Comparison of ENCODE assay signal across 9 mouse cellular contexts in genomic region chr3:110144301-110145055, GRCm38 (mm10). TPM values are rescaled to one million over a fixed set of nuclear protein-coding genes. Genes with fewer than 3 reads are reported as not detected.
DNase-seq lines count a peak whose midpoint lies in the region; ATAC-seq and TF ChIP-seq lines count a peak whose summit lies in the region.
"Had no signal": no experiment of that assay in that cellular context is flagged by ENCODE, and none has a peak within 500 bp of the region (broad histone marks: within the 10 kb centered on the region; RNA-seq: fewer than 3 reads in every experiment).

No protein-coding gene starts in this region.

- 37% methylated on average over 6 of the region's 6 CpGs for WGBS in forebrain, embryonic 14.5 days
- 38% methylated on average over 6 of the region's 6 CpGs for WGBS in midbrain, embryonic 14.5 days

- H3K9me3 ChIP-seq in forebrain, embryonic 14.5 days (replicated peaks; ENCODE audit: control insufficient read depth, low read length), result no peaks in the 10 kb centered on the region
- no peaks in the 10 kb centered on the region for H3K9me3 ChIP-seq in midbrain, embryonic 14.5 days (ENCODE audit: control insufficient read depth, low read length)

- no peak overlapping the region for H3K27ac ChIP-seq in gastrocnemius, adult 2 months
- H3K27ac ChIP-seq in forebrain, embryonic 14.5 days (ENCODE audit: low read depth, low read length), result no peak overlapping the region
- peak overlapping the region; percentile 86; the same call in 1 of the 2 replicates for H3K27ac ChIP-seq in midbrain, embryonic 14.5 days (replicated peaks; ENCODE audit: low read depth, low read length)

- 0 out of 2 replicates have a peak, but pooled peaks cover 3% of the 10 kb centered on the region for H3K4me1 ChIP-seq in forebrain, embryonic 14.5 days (ENCODE audit: control insufficient read depth, insufficient read depth, low read length)
- H3K4me1 ChIP-seq in midbrain, embryonic 14.5 days (ENCODE audit: control insufficient read depth, insufficient read depth, low read length), result 0 out of 2 replicates have a peak, but pooled peaks cover 8% of the 10 kb centered on the region

- intact Hi-C loops in gastrocnemius, adult 2 months (cut with DNase I), result no loop called here

- no peak overlapping the region for H3K9ac ChIP-seq in forebrain, embryonic 14.5 days (ENCODE audit: low read length)
- H3K9ac ChIP-seq in midbrain, embryonic 14.5 days (replicated peaks; ENCODE audit: low read length), result peak overlapping the region; percentile 87; the same call in 1 of the 2 replicates

- H3K27me3 ChIP-seq in forebrain, embryonic 14.5 days (replicated peaks; ENCODE audit: control insufficient read depth, insufficient read depth, low read length), result no peaks in the 10 kb centered on the region; the same call in 1 of the 2 replicates
- H3K27me3 ChIP-seq in midbrain, embryonic 14.5 days (ENCODE audit: control insufficient read depth, insufficient read depth, low read length), result no peaks in the 10 kb centered on the region

- no peak for TF ChIP-seq CTCF in gastrocnemius, adult 2 months (IDR thresholded peaks at IDR 0.05)

- H3K36me3 ChIP-seq in forebrain, embryonic 14.5 days (ENCODE audit: control insufficient read depth, insufficient read depth, low read length), result no peaks in the 10 kb centered on the region
- H3K36me3 ChIP-seq in midbrain, embryonic 14.5 days (ENCODE audit: control insufficient read depth, insufficient read depth, low read length), result no peaks in the 10 kb centered on the region

- H3K4me2 ChIP-seq in forebrain, embryonic 14.5 days (ENCODE audit: low read length), result peak overlapping the region; percentile 99
- peak overlapping the region; percentile 97 for H3K4me2 ChIP-seq in midbrain, embryonic 14.5 days (ENCODE audit: low read length)

- no peak for DNase-seq in gastrocnemius, adult 2 months
- DNase-seq in gastrocnemius, postnatal 25 days, result no peak
- peak; percentile 58 for DNase-seq in brain, adult 2 months (ENCODE audit: low read depth, low spot score)
- DNase-seq in forebrain, embryonic 14.5 days (ENCODE audit: low spot score), result no peak
- DNase-seq in midbrain, embryonic 14.5 days, result peak; percentile 57
- no peak for DNase-seq in gastrocnemius, postnatal 10 days
- DNase-seq in thymus, postnatal 14 days, result no peak

- ATAC-seq in forebrain, embryonic 14.5 days, result no peak
- no peak for ATAC-seq in midbrain, embryonic 14.5 days (ENCODE audit: low FRiP score, low TSS enrichment)
- ATAC-seq in activated CD4-positive, CD25-positive, alpha-beta regulatory T cell, adult 4 months, result no peak

- peak overlapping the region; percentile 78; the same call in 1 of the 2 replicates for H3K4me3 ChIP-seq in gastrocnemius, adult 2 months
- H3K4me3 ChIP-seq in forebrain, embryonic 14.5 days (ENCODE audit: low read depth, low read length), result peak overlapping the region; percentile 67
- peak overlapping the region; percentile 79 for H3K4me3 ChIP-seq in midbrain, embryonic 14.5 days (replicated peaks; ENCODE audit: low read depth, low read length)

RNA-seq across cellular contexts. Expression of gene Ntng1, which starts 0.7 kb away (rescaled TPM):
- under 1 TPM; 0.47 to 0.66 TPM for total RNA-seq in gastrocnemius, adult 2 months (2021)
- total RNA-seq in gastrocnemius, postnatal 25 days (2021), result under 1 TPM; 0.13 to 0.35 TPM
- 12.2 and 17.4 TPM in 2 replicates for polyA plus RNA-seq in forebrain, embryonic 14.5 days (2014; fragmentation: Nextera tagmentation; extraction: Ambion mirVana)
- polyA plus RNA-seq in midbrain, embryonic 14.5 days (2014; fragmentation: Nextera tagmentation; extraction: Ambion mirVana), result 27.8 and 29.9 TPM in 2 replicates
- not detected for polyA plus RNA-seq in activated CD4-positive, CD25-positive, alpha-beta regulatory T cell, adult 4 months (2017; shearing (Covaris generic))
- total RNA-seq in gastrocnemius, postnatal 10 days (2021), result 1 to 10 TPM; 1.1 to 2.1 TPM
- total RNA-seq: common myeloid progenitor, adult 5-6 weeks had no signal

Comparison
In these comparisons a context has a peak if more than half of its experiments do, and no peak if none do; other contexts are left out.
1. DNase-seq: peak in brain, adult 2 months (single experiment) and midbrain, embryonic 14.5 days (single experiment); none in gastrocnemius, adult 2 months (single experiment), gastrocnemius, postnatal 25 days (single experiment), forebrain, embryonic 14.5 days (single experiment), gastrocnemius, postnatal 10 days (single experiment) and thymus, postnatal 14 days (single experiment).
2. Peak in every context shown above with its lines, with median percentiles within 50 percentile points of each other: H3K4me3 ChIP-seq.